Mouse (Mus musculus): ENCODE data around the gene Ccnd2.

The Ccnd2 gene

GRCm38 (mm10) chr6:127147665-127148064 is 4.3 kb downstream of the Ccnd2 start:
- peak; percentile 90 for DNase-seq

GRCm38 (mm10) chr6:127146322-127146947 is 5.6 kb downstream of the Ccnd2 start:
- no peak for DNase-seq

- no peak for DNase-seq
These were observed 6.4 kb downstream of the Ccnd2 start for GRCm38 (mm10) chr6:127145464-127146190.

- DNase-seq = no peak
These were observed 8.3 kb downstream of the Ccnd2 start for GRCm38 (mm10) chr6:127143576-127144288.

GRCm38 (mm10) chr6:127143124-127143520 is 8.9 kb downstream of the Ccnd2 start:
- DNase-seq = no peak

GRCm38 (mm10) chr6:127142154-127143123 is 9.6 kb downstream of the Ccnd2 start:
- peak; percentile 66 for DNase-seq

- no peak for DNase-seq
These were observed 13.0 kb downstream of the Ccnd2 start for GRCm38 (mm10) chr6:127138962-127139361.

- DNase-seq = no peak
These were observed 18.4 kb downstream of the Ccnd2 start for GRCm38 (mm10) chr6:127133433-127134245.

- DNase-seq = no peak
These were observed 19.3 kb downstream of the Ccnd2 start for GRCm38 (mm10) chr6:127132719-127133118.

GRCm38 (mm10) chr6:127131946-127132345 is 20.0 kb downstream of the Ccnd2 start:
- DNase-seq = no peak

GRCm38 (mm10) chr6:127130377-127130776 is 21.6 kb downstream of the Ccnd2 start:
- no peak for DNase-seq

- DNase-seq = no peak
These were observed 22.3 kb downstream of the Ccnd2 start for GRCm38 (mm10) chr6:127129659-127130058.

GRCm38 (mm10) chr6:127123506-127123905 is 28.5 kb downstream of the Ccnd2 start:
- no peak for DNase-seq

GRCm38 (mm10) chr6:127122996-127123395 is 29.0 kb downstream of the Ccnd2 start:
- no peak for DNase-seq

GRCm38 (mm10) chr6:127122221-127122806 is 29.7 kb downstream of the Ccnd2 start:
- no peak for DNase-seq

GRCm38 (mm10) chr6:127114753-127115456 is 37.1 kb downstream of the Ccnd2 start:
- DNase-seq = no peak

- DNase-seq = peak; percentile 96
These were observed 42.5 kb downstream of the Ccnd2 start, which contains the start of gene Tigar for GRCm38 (mm10) chr6:127109402-127109930. Gene Tigar, minus strand, starts transcription at chr6:127109557.

- DNase-seq = no peak
These were observed 43.5 kb downstream of the Ccnd2 start for GRCm38 (mm10) chr6:127108368-127109060.

- no peak for DNase-seq
These were observed 44.6 kb downstream of the Ccnd2 start for GRCm38 (mm10) chr6:127107413-127107812.

GRCm38 (mm10) chr6:127106726-127107125 is 45.3 kb downstream of the Ccnd2 start:
- no peak for DNase-seq
